Mouse (Mus musculus): ENCODE data around the gene Gm7929. TPM values are rescaled to one million over a fixed set of nuclear protein-coding genes. Genes with fewer than 3 reads are reported as not detected.

Gm7929 gene
- not detected for total RNA-seq (2023)

DNA sequence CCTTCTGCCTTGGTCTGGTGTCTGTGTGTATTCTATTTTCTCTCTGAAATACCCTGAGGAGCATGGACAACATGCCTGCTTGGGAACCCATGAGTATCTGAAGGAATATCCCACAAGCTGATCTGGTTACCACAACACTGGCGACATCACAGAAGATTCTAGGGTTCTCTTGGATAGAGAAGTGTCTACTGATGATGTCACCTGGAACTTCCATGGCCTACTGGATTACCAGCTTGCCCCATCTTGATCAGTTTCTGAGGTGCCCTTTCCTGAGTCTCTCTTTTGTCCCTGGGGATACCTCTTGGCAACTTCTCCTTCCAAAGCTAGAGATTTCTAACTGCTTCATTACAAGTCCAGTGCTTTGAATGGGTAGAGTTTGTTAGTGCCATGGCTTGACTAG, at the start of gene Gm7929:
Gene Gm7929 (minus strand): TSS at position 101 of the 400 bp plus-strand sequence.

GRCm38 (mm10) chr14:41772341-41772740, 21.9 kb upstream of the Gm7929 start, which contains the start of gene Gm47189:
TSS of gene Gm47189 (minus strand) at chr14:41772441.

DNA sequence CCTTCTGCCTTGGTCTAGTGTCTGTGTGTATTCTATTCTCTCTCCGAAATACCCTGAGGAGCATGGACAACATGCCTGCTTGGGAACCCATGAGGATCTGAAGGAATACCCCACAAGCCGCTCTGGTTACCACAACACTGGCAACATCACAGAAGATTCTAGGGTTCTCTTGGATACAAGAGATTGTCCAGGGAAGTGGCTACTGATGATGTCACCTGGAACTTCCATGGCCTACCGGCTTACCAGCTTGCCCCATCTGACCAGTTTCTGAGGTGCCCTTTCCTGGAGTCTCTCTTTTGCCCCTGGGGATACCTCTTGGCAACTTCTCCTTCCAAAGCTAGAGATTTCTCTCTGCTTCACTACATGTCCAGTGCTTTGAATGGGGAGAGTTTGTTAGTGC, 48.6 kb downstream of the Gm7929 start, which contains the start of gene Gm8068:
Gene Gm8068 (minus strand): TSS at position 101 of the 400 bp plus-strand sequence.

Other genes starting within 250 kb of the Gm7929 start
- not detected for gene Gm7970, start 195.0 kb downstream of the Gm7929 start, total RNA-seq (2023)
- gene 1700049E17Rik2, start 177.4 kb downstream of the Gm7929 start, total RNA-seq (2023): not detected
- not detected for gene Gm3072, start 126.0 kb downstream of the Gm7929 start, total RNA-seq (2023)
- not detected for gene Gm3676, start 104.1 kb downstream of the Gm7929 start, total RNA-seq (2023)
- not detected for gene Gm8068, start 48.7 kb downstream of the Gm7929 start, total RNA-seq (2023)
- gene Gm47189, start 21.8 kb upstream of the Gm7929 start, total RNA-seq (2023): not detected
- not detected for gene Gm7980, start 156.7 kb upstream of the Gm7929 start, total RNA-seq (2023)
- not detected for gene 1700049E17Rik1, start 174.3 kb upstream of the Gm7929 start, total RNA-seq (2023)
- gene 1700024B05Rik, start 193.4 kb upstream of the Gm7929 start, total RNA-seq (2023): not detected
- gene Gm6401, start 217.3 kb upstream of the Gm7929 start, total RNA-seq (2023): not detected
- gene Gm3543, start 232.7 kb upstream of the Gm7929 start, total RNA-seq (2023): not detected